In the genomic region with DNA sequence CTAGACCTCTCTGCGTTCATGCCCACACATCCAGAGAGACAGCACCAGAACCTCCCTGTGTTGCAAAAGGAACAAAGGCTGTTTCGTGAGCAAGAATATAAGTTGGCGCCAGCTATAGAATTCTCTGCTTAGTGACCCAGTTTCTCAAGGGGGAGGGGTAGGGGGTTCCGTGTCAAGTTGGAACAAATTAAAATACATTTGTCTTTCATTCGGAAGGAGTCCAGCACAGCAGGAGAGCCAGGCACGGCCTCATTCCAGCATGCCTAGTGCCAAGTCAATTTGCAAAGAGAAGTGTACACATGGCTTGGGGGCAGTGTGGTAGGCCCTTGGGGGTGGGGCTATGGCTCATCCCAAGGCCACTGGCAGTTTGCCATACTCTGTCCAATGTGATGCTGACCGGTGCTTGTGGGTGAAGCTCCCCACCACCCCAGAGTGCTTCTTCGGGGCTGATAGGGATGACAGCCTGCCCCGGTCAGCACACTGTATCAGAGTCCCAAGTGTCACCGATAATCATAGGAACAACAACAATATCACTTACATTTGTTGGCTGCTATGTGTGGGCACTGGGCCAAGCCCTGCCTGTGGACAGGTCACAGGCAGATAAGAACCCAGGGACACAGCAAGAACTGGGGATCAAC, we compare ENCODE assay signal across 9 mouse cellular contexts. TPM values are rescaled to one million over a fixed set of nuclear protein-coding genes. Genes with fewer than 3 reads are reported as not detected.
DNase-seq lines count a peak whose midpoint lies in the region; ATAC-seq lines count a peak whose summit lies in the region.
"Had no signal": no experiment of that assay in that cellular context is flagged by ENCODE, and none has a peak within 500 bp of the region (broad histone marks: within the 10 kb centered on the region; RNA-seq: fewer than 3 reads in every experiment).

No protein-coding gene starts in this region.

- no peak for DNase-seq in embryonic facial prominence, embryonic 10.5 days (ENCODE audit: low spot score)
- peak; percentile 14 for DNase-seq in adipocyte (ENCODE audit: low spot score)
- DNase-seq in embryonic facial prominence, embryonic 14.5 days (ENCODE audit: low spot score): peak; percentile 87
- DNase-seq in spleen, postnatal 36 days (ENCODE audit: low spot score in 2 of 2): no peak

- 0 out of 2 replicates have a peak, but pooled peaks have one; percentile 22 for ATAC-seq in embryonic facial prominence, embryonic 12.5 days (ENCODE audit: insufficient number of reproducible peaks, insufficient read depth, low FRiP score, low TSS enrichment)
- ATAC-seq in embryonic facial prominence, embryonic 14.5 days (ENCODE audit: low read depth): peak; percentile 73; the same call in 1 of the 2 replicates
- no peak for ATAC-seq in hindbrain, embryonic 15.5 days (ENCODE audit: low FRiP score, low read depth)
- ATAC-seq in liver, embryonic 15.5 days (ENCODE audit: insufficient read depth): peak; percentile 52
- ATAC-seq in erythroid progenitor cell, adult 5-6 weeks (replicated peaks; ENCODE audit: low FRiP score, poor library complexity, severe bottlenecking): no peak

- H3K4me3 ChIP-seq in embryonic facial prominence, embryonic 12.5 days: no peak overlapping the region
- no peak overlapping the region for H3K4me3 ChIP-seq in embryonic facial prominence, embryonic 10.5 days
- H3K4me3 ChIP-seq in embryonic facial prominence, embryonic 14.5 days (ENCODE audit: low read depth, low read length): no peak overlapping the region
- no peak overlapping the region for H3K4me3 ChIP-seq in hindbrain, embryonic 15.5 days
- H3K4me3 ChIP-seq in liver, embryonic 15.5 days (replicated peaks): no peak overlapping the region
- H3K4me3 ChIP-seq: limb, embryonic 15.5 days had no signal

- H3K4me1 ChIP-seq in embryonic facial prominence, embryonic 12.5 days: peaks cover 4% of the 10 kb centered on the region; the same call in 1 of the 2 replicates
- peaks cover 6% of the 10 kb centered on the region; the same call in 1 of the 2 replicates for H3K4me1 ChIP-seq in embryonic facial prominence, embryonic 10.5 days
- peaks cover 18% of the 10 kb centered on the region for H3K4me1 ChIP-seq in embryonic facial prominence, embryonic 14.5 days (ENCODE audit: control insufficient read depth, insufficient read depth, low read length)
- peaks cover 18% of the 10 kb centered on the region for H3K4me1 ChIP-seq in hindbrain, embryonic 15.5 days (replicated peaks)
- peaks cover 10% of the 10 kb centered on the region; the same call in 1 of the 2 replicates for H3K4me1 ChIP-seq in liver, embryonic 15.5 days (replicated peaks)

- no peak overlapping the region for H3K4me2 ChIP-seq in embryonic facial prominence, embryonic 12.5 days (replicated peaks)
- H3K4me2 ChIP-seq in embryonic facial prominence, embryonic 14.5 days (ENCODE audit: low read depth, low read length): no peak overlapping the region
- H3K4me2 ChIP-seq in hindbrain, embryonic 15.5 days: no peak overlapping the region
- no peak overlapping the region for H3K4me2 ChIP-seq in liver, embryonic 15.5 days
- H3K4me2 ChIP-seq: limb, embryonic 15.5 days had no signal

- WGBS in embryonic facial prominence, embryonic 12.5 days: 65% methylated on average over 10 of the region's 10 CpGs
- 80% methylated on average over 10 of the region's 10 CpGs for WGBS in embryonic facial prominence, embryonic 10.5 days
- WGBS in embryonic facial prominence, embryonic 14.5 days: 39% methylated on average over 10 of the region's 10 CpGs
- 37% methylated on average over 10 of the region's 10 CpGs for WGBS in hindbrain, embryonic 15.5 days
- WGBS in liver, embryonic 15.5 days (ENCODE audit: insufficient replicate concordance): 57% methylated on average over 10 of the region's 10 CpGs

- no peaks in the 10 kb centered on the region for H3K9me3 ChIP-seq in embryonic facial prominence, embryonic 12.5 days
- no peaks in the 10 kb centered on the region for H3K9me3 ChIP-seq in embryonic facial prominence, embryonic 10.5 days
- no peaks in the 10 kb centered on the region for H3K9me3 ChIP-seq in embryonic facial prominence, embryonic 14.5 days (ENCODE audit: control insufficient read depth, low read length)
- H3K9me3 ChIP-seq in hindbrain, embryonic 15.5 days: no peaks in the 10 kb centered on the region
- H3K9me3 ChIP-seq in liver, embryonic 15.5 days (replicated peaks): no peaks in the 10 kb centered on the region
- H3K9me3 ChIP-seq: limb, embryonic 15.5 days had no signal

- H3K27ac ChIP-seq in embryonic facial prominence, embryonic 12.5 days: no peak overlapping the region
- no peak overlapping the region for H3K27ac ChIP-seq in embryonic facial prominence, embryonic 10.5 days (replicated peaks)
- peak overlapping the region; percentile 54 for H3K27ac ChIP-seq in embryonic facial prominence, embryonic 14.5 days (replicated peaks; ENCODE audit: low read depth, low read length)
- H3K27ac ChIP-seq in hindbrain, embryonic 15.5 days (replicated peaks): peak overlapping the region; percentile 54; the same call in 1 of the 2 replicates
- H3K27ac ChIP-seq in liver, embryonic 15.5 days (replicated peaks): no peak overlapping the region
- H3K27ac ChIP-seq: limb, embryonic 15.5 days had no signal

- no peak overlapping the region for H3K9ac ChIP-seq in embryonic facial prominence, embryonic 12.5 days
- H3K9ac ChIP-seq in embryonic facial prominence, embryonic 14.5 days (ENCODE audit: low read depth, low read length): no peak overlapping the region
- no peak overlapping the region for H3K9ac ChIP-seq in hindbrain, embryonic 15.5 days
- no peak overlapping the region for H3K9ac ChIP-seq in liver, embryonic 15.5 days
- H3K9ac ChIP-seq: limb, embryonic 15.5 days had no signal

- no peaks in the 10 kb centered on the region for H3K27me3 ChIP-seq in embryonic facial prominence, embryonic 12.5 days
- H3K27me3 ChIP-seq in embryonic facial prominence, embryonic 10.5 days (replicated peaks; ENCODE audit: low read depth, poor library complexity, severe bottlenecking): no peaks in the 10 kb centered on the region
- H3K27me3 ChIP-seq in embryonic facial prominence, embryonic 14.5 days (replicated peaks; ENCODE audit: control insufficient read depth, insufficient read depth, low read length): no peaks in the 10 kb centered on the region
- no peaks in the 10 kb centered on the region for H3K27me3 ChIP-seq in hindbrain, embryonic 15.5 days
- no peaks in the 10 kb centered on the region for H3K27me3 ChIP-seq in liver, embryonic 15.5 days
- H3K27me3 ChIP-seq: limb, embryonic 15.5 days had no signal

- no peaks in the 10 kb centered on the region for H3K36me3 ChIP-seq in embryonic facial prominence, embryonic 12.5 days
- no peaks in the 10 kb centered on the region for H3K36me3 ChIP-seq in embryonic facial prominence, embryonic 10.5 days (replicated peaks)
- no peaks in the 10 kb centered on the region for H3K36me3 ChIP-seq in embryonic facial prominence, embryonic 14.5 days (ENCODE audit: control insufficient read depth, insufficient read depth, low read length)
- H3K36me3 ChIP-seq in hindbrain, embryonic 15.5 days: no peaks in the 10 kb centered on the region
- H3K36me3 ChIP-seq in liver, embryonic 15.5 days (replicated peaks): no peaks in the 10 kb centered on the region
- H3K36me3 ChIP-seq: limb, embryonic 15.5 days had no signal

RNA-seq across cellular contexts. Expression of a gene that starts 31.1 kb away (rescaled TPM):
- 7.2 TPM in 2 replicates for polyA plus RNA-seq in embryonic facial prominence, embryonic 12.5 days (2016; fragmentation: Nextera tagmentation; extraction: Ambion mirVana)
- 5.0 and 5.3 TPM in 2 replicates for polyA plus RNA-seq in embryonic facial prominence, embryonic 10.5 days (2016; fragmentation: Nextera tagmentation; extraction: Ambion mirVana)
- 3.8 and 4.9 TPM in 2 replicates for polyA plus RNA-seq in embryonic facial prominence, embryonic 14.5 days (2014; fragmentation: Nextera tagmentation; extraction: Ambion mirVana)
- polyA plus RNA-seq in hindbrain, embryonic 15.5 days (2015; fragmentation: Nextera tagmentation; extraction: Ambion mirVana): 16.3 and 17.4 TPM in 2 replicates
- 0.13 and 0.14 TPM in 2 replicates for polyA plus RNA-seq in liver, embryonic 15.5 days (2015; fragmentation: Nextera tagmentation; extraction: Ambion mirVana)
- total RNA-seq in erythroid progenitor cell, adult 5-6 weeks (2015; ENCODE audit: low replicate concordance): not detected in 2 replicates
- not detected in 2 replicates for total RNA-seq in erythroid progenitor cell, adult 5-6 weeks (2017; ENCODE audit: low replicate concordance)

RNA-seq across cellular contexts. Expression of a gene that starts 50.6 kb away (rescaled TPM):
- polyA plus RNA-seq in embryonic facial prominence, embryonic 12.5 days (2016; fragmentation: Nextera tagmentation; extraction: Ambion mirVana): 0.69 and 1.2 TPM in 2 replicates
- polyA plus RNA-seq in embryonic facial prominence, embryonic 10.5 days (2016; fragmentation: Nextera tagmentation; extraction: Ambion mirVana): 1.3 and 1.5 TPM in 2 replicates
- 1.7 and 5.9 TPM in 2 replicates for polyA plus RNA-seq in embryonic facial prominence, embryonic 14.5 days (2014; fragmentation: Nextera tagmentation; extraction: Ambion mirVana)
- polyA plus RNA-seq in hindbrain, embryonic 15.5 days (2015; fragmentation: Nextera tagmentation; extraction: Ambion mirVana): 2.8 and 3.6 TPM in 2 replicates
- polyA plus RNA-seq in liver, embryonic 15.5 days (2015; fragmentation: Nextera tagmentation; extraction: Ambion mirVana): not detected in 2 replicates
- not detected in 2 replicates for total RNA-seq in erythroid progenitor cell, adult 5-6 weeks (2015; ENCODE audit: low replicate concordance)
- not detected in 2 replicates for total RNA-seq in erythroid progenitor cell, adult 5-6 weeks (2017; ENCODE audit: low replicate concordance)

RNA-seq across cellular contexts. Expression of a gene that starts 52.4 kb away (rescaled TPM):
- 57.5 and 61.8 TPM in 2 replicates for polyA plus RNA-seq in embryonic facial prominence, embryonic 12.5 days (2016; fragmentation: Nextera tagmentation; extraction: Ambion mirVana)
- polyA plus RNA-seq in embryonic facial prominence, embryonic 10.5 days (2016; fragmentation: Nextera tagmentation; extraction: Ambion mirVana): 68.5 and 71.9 TPM in 2 replicates
- 50.5 and 55.5 TPM in 2 replicates for polyA plus RNA-seq in embryonic facial prominence, embryonic 14.5 days (2014; fragmentation: Nextera tagmentation; extraction: Ambion mirVana)
- polyA plus RNA-seq in hindbrain, embryonic 15.5 days (2015; fragmentation: Nextera tagmentation; extraction: Ambion mirVana): 49.2 and 51.0 TPM in 2 replicates
- polyA plus RNA-seq in liver, embryonic 15.5 days (2015; fragmentation: Nextera tagmentation; extraction: Ambion mirVana): 23.5 and 23.7 TPM in 2 replicates
- total RNA-seq in erythroid progenitor cell, adult 5-6 weeks (2015; ENCODE audit: low replicate concordance): 8.0 and 8.3 TPM in 2 replicates
- total RNA-seq in erythroid progenitor cell, adult 5-6 weeks (2017; ENCODE audit: low replicate concordance): 2.3 and 5.9 TPM in 2 replicates

Comparison
In these comparisons a context has a peak if more than half of its experiments do, and no peak if none do; other contexts are left out.
1. H3K27ac ChIP-seq: peak in embryonic facial prominence, embryonic 14.5 days (single experiment) and hindbrain, embryonic 15.5 days (single experiment); none in embryonic facial prominence, embryonic 12.5 days (single experiment), embryonic facial prominence, embryonic 10.5 days (single experiment) and liver, embryonic 15.5 days (single experiment).
2. DNase-seq: peak in adipocyte (single experiment) and embryonic facial prominence, embryonic 14.5 days (single experiment); none in embryonic facial prominence, embryonic 10.5 days (single experiment) and spleen, postnatal 36 days (0 of 2).
3. ATAC-seq: peak in embryonic facial prominence, embryonic 12.5 days (single experiment), embryonic facial prominence, embryonic 14.5 days (single experiment) and liver, embryonic 15.5 days (single experiment); none in hindbrain, embryonic 15.5 days (single experiment) and erythroid progenitor cell, adult 5-6 weeks (single experiment).